Mouse (Mus musculus): ENCODE measurements around the gene Krtap10-10.
A peak's percentile ranks its signal among the peaks of the same experiment; 100 is the strongest.

Krtap10-10 gene

GRCm38 (mm10) chr10:77852559-77852958 is 16.8 kb downstream of the Krtap10-10 start, which contains the start of gene Gm10318:
Gene Gm10318 (plus strand): TSS chr10:77852859.
- Histone ChIP-seq H3K27me3 (ENCODE audit: insufficient read depth, low read length) (no peaks in the 10 kb centered on the region; the same call in none of the 2 replicates), H3K36me3 (ENCODE audit: insufficient read depth, low read length) (no peaks in the 10 kb centered on the region), H3K4me1 (replicated peaks; ENCODE audit: low read depth, low read length) (peaks cover 16% of the 10 kb centered on the region), H3K4me3 (replicated peaks; ENCODE audit: low read length) (peak within 1 kb of the TSS; percentile 20; the same call in 1 of the 2 replicates), H3K9me3 (ENCODE audit: low read length) (peaks cover 5% of the 10 kb centered on the region; the same call in 1 of the 2 replicates)
- TF ChIP-seq POU5F1 (IDR thresholded peaks at IDR 0.05; ENCODE audit: borderline replicate concordance, low read length), result no peak
- TF ChIP-seq CTCF (conservative IDR thresholded peaks at IDR 0.05; ENCODE audit: low read length), result no peak

DNA sequence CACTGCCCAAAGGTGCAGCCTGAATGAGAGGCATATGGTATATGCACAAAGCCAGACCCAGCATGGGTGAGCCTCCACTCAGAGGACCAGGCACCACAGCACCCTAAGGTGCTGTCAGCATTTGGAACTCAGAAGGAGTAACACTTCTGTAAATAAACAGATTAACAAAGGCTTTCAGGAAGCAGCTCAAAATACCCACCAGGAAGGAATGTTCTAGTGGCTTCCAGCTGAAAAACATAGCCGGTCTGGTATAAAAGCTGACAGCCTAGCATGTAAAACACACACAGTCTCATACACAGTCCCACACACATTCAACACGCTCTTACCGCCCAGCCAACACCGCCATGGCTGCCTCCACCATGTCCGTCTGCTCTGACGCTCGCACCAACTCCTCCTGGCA is 25.9 kb downstream of the Krtap10-10 start, which contains the start of gene Gm3285:
TSS of gene Gm3285 (plus strand) at position 301 of the 400 bp plus-strand sequence.
- no peak for TF ChIP-seq CTCF (conservative IDR thresholded peaks at IDR 0.05; ENCODE audit: low read length)
- TF ChIP-seq POU5F1 (IDR thresholded peaks at IDR 0.05; ENCODE audit: borderline replicate concordance, low read length), result no peak
- no peak for TF ChIP-seq NANOG (IDR thresholded peaks at IDR 0.05; ENCODE audit: borderline replicate concordance, low read length)
- H3K4me1 ChIP-seq (replicated peaks; ENCODE audit: low read depth, low read length), result peaks cover 6% of the 10 kb centered on the region; the same call in 1 of the 2 replicates
- no peaks in the 10 kb centered on the region; the same call in 1 of the 2 replicates for H3K9me3 ChIP-seq (ENCODE audit: low read length)
- H3K27me3 ChIP-seq (ENCODE audit: insufficient read depth, low read length), result no peaks in the 10 kb centered on the region
- no peak within 1 kb of the TSS for H3K4me3 ChIP-seq (replicated peaks; ENCODE audit: low read length)
- no peaks in the 10 kb centered on the region for H3K36me3 ChIP-seq (ENCODE audit: insufficient read depth, low read length)

DNA sequence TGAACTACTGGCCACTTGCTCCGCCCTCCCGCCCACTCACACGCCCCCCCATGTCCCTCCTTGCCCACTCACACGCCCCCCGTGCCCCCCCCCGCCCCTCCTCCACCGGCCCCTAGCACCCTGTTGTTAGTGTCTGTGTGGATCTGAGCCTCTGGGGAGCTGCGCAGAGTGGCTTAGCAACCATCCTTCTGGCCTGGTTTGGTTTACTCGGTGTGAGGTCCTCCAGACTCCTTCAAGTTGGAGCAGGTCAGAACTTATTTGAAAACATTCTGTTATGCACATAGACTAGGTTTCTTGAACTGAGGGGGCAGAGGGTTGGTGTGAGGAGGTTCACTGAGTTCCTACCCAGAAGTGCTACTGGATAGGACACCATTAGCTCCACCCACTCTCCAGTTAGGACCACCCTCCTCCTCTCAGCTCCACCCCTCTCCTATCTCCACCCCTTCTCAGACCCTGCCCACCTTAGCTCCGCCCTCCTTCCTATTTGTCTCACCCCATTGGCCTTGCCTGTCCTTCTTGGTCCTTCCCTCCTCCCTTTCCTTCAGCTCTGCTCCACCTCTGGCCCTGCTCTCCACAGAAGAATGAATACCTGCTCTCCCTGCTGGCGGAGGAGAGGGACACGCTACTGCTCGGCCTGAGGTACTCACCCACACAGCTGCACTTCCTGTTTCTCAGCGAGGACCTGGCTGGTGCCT is 28.5 kb downstream of the Krtap10-10 start:
- Histone ChIP-seq H3K27me3 (ENCODE audit: insufficient read depth, low read length) (no peaks in the 10 kb centered on the region), H3K4me1 (replicated peaks; ENCODE audit: low read depth, low read length) (peaks cover 14% of the 10 kb centered on the region), H3K4me3 (replicated peaks; ENCODE audit: low read length) (peak overlapping the region; percentile 41; the same call in 1 of the 2 replicates), H3K36me3 (ENCODE audit: insufficient read depth, low read length) (no peaks in the 10 kb centered on the region), H3K9me3 (ENCODE audit: low read length) (no peaks in the 10 kb centered on the region; the same call in 1 of the 2 replicates)
- TF ChIP-seq CTCF (conservative IDR thresholded peaks at IDR 0.05; ENCODE audit: low read length), result no peak
- no peak for TF ChIP-seq NANOG (IDR thresholded peaks at IDR 0.05; ENCODE audit: borderline replicate concordance, low read length)
- TF ChIP-seq POU5F1 (IDR thresholded peaks at IDR 0.05; ENCODE audit: borderline replicate concordance, low read length), result no peak

DNA sequence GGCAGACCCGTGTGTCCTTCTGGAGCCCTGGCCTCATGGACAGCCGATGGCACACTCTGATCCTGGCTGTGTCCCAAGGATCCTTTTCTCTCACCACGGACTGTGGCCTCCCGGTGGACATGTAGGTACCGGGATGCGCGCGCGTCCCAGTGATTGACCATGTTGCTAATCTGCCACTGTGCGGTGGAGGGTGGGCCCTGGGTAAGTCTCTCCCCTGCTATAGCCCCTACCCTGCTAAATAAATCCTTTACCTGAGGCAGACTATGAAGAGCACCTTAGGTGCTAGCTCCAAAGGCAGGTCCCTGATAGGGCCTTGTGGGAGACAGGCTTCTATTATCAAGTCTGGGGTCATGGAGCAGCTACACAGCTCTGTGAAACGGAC is 29.0 kb downstream of the Krtap10-10 start:
- peaks cover 14% of the 10 kb centered on the region for H3K4me1 ChIP-seq (replicated peaks; ENCODE audit: low read depth, low read length)
- peak overlapping the region; percentile 41; the same call in 1 of the 2 replicates for H3K4me3 ChIP-seq (replicated peaks; ENCODE audit: low read length)
- H3K36me3 ChIP-seq (ENCODE audit: insufficient read depth, low read length), result no peaks in the 10 kb centered on the region
- H3K27me3 ChIP-seq (ENCODE audit: insufficient read depth, low read length), result no peaks in the 10 kb centered on the region
- H3K9me3 ChIP-seq (ENCODE audit: low read length), result no peaks in the 10 kb centered on the region; the same call in 1 of the 2 replicates
- no peak for TF ChIP-seq POU5F1 (IDR thresholded peaks at IDR 0.05; ENCODE audit: borderline replicate concordance, low read length)
- no peak for TF ChIP-seq NANOG (IDR thresholded peaks at IDR 0.05; ENCODE audit: borderline replicate concordance, low read length)
- TF ChIP-seq CTCF (conservative IDR thresholded peaks at IDR 0.05; ENCODE audit: low read length), result no peak

DNA sequence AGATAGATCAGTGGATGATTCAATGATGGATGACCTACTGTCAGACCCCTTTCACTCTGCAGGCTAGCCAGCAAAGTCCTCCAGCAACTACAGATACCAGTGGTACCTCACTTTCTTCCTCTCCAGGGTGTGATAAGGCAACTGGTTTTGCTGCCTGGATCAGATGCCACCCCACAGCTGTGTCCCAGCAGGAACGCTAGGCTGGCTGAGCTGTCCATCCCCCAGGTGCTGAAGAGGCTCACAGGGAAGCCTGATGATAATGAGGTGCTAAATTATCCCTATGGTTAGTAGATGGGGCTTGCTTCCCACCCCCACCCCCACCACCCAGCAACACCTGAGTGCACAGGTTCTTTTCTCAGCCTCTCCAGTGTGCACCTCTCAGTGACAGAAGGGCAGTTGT is 31.8 kb downstream of the Krtap10-10 start:
- Histone ChIP-seq H3K4me3 (replicated peaks; ENCODE audit: low read length) (no peak overlapping the region), H3K9me3 (ENCODE audit: low read length) (peaks cover 5% of the 10 kb centered on the region), H3K36me3 (ENCODE audit: insufficient read depth, low read length) (no peaks in the 10 kb centered on the region), H3K27me3 (ENCODE audit: insufficient read depth, low read length) (no peaks in the 10 kb centered on the region), H3K4me1 (replicated peaks; ENCODE audit: low read depth, low read length) (peaks cover 14% of the 10 kb centered on the region)
- TF ChIP-seq POU5F1 (IDR thresholded peaks at IDR 0.05; ENCODE audit: borderline replicate concordance, low read length) (no peak), NANOG (IDR thresholded peaks at IDR 0.05; ENCODE audit: borderline replicate concordance, low read length) (no peak), CTCF (conservative IDR thresholded peaks at IDR 0.05; ENCODE audit: low read length) (no peak)

- peaks cover 5% of the 10 kb centered on the region for H3K9me3 ChIP-seq (ENCODE audit: low read length)
- no peaks in the 10 kb centered on the region for H3K27me3 ChIP-seq (ENCODE audit: insufficient read depth, low read length)
- H3K4me3 ChIP-seq (replicated peaks; ENCODE audit: low read length), result no peak overlapping the region
- H3K36me3 ChIP-seq (ENCODE audit: insufficient read depth, low read length), result no peaks in the 10 kb centered on the region
- TF ChIP-seq CTCF (conservative IDR thresholded peaks at IDR 0.05; ENCODE audit: low read length) (no peak), NANOG (IDR thresholded peaks at IDR 0.05; ENCODE audit: borderline replicate concordance, low read length) (no peak), POU5F1 (IDR thresholded peaks at IDR 0.05; ENCODE audit: borderline replicate concordance, low read length) (no peak)
- peaks cover 12% of the 10 kb centered on the region for H3K4me1 ChIP-seq (replicated peaks; ENCODE audit: low read depth, low read length)
These were observed 33.9 kb downstream of the Krtap10-10 start for GRCm38 (mm10) chr10:77869651-77870050.

- H3K9me3 ChIP-seq (ENCODE audit: low read length), result no peaks in the 10 kb centered on the region
- no peak overlapping the region for H3K4me3 ChIP-seq (replicated peaks; ENCODE audit: low read length)
- 0 out of 2 replicates have a peak, but pooled peaks cover 6% of the 10 kb centered on the region for H3K4me1 ChIP-seq (replicated peaks; ENCODE audit: low read depth, low read length)
- TF ChIP-seq POU5F1 (IDR thresholded peaks at IDR 0.05; ENCODE audit: borderline replicate concordance, low read length), result no peak
- TF ChIP-seq CTCF (conservative IDR thresholded peaks at IDR 0.05; ENCODE audit: low read length), result peak; percentile 44
- H3K27me3 ChIP-seq (ENCODE audit: insufficient read depth, low read length), result no peaks in the 10 kb centered on the region
- no peaks in the 10 kb centered on the region for H3K36me3 ChIP-seq (ENCODE audit: insufficient read depth, low read length)
These were observed 43.2 kb downstream of the Krtap10-10 start for GRCm38 (mm10) chr10:77878985-77879384.

DNA sequence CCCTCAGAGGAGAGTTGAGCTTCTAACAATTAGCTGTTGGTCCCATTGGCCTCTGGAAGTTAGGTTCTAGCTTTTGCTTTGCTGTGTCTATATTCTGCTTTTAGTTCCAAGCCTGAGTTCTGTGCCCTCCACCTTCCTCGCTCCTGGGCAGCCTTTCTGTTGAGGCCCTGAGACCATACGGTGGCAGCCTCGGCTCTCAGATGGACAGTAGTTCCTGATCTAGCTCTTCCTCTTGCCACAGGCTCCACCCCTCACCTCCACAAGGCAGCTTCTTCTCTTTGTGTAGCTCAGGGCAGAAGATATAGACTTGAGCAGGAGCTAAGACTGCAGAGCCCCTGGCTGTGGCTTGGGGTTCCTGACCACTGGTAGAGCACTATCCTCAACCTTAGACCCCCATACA is 44.6 kb downstream of the Krtap10-10 start:
- H3K9me3 ChIP-seq (ENCODE audit: low read length), result no peaks in the 10 kb centered on the region
- 0 out of 2 replicates have a peak, but pooled peaks cover 6% of the 10 kb centered on the region for H3K4me1 ChIP-seq (replicated peaks; ENCODE audit: low read depth, low read length)
- no peak for TF ChIP-seq NANOG (IDR thresholded peaks at IDR 0.05; ENCODE audit: borderline replicate concordance, low read length)
- TF ChIP-seq CTCF (conservative IDR thresholded peaks at IDR 0.05; ENCODE audit: low read length), result no peak
- no peak for TF ChIP-seq POU5F1 (IDR thresholded peaks at IDR 0.05; ENCODE audit: borderline replicate concordance, low read length)
- H3K36me3 ChIP-seq (ENCODE audit: insufficient read depth, low read length), result no peaks in the 10 kb centered on the region
- no peaks in the 10 kb centered on the region for H3K27me3 ChIP-seq (ENCODE audit: insufficient read depth, low read length)
- no peak overlapping the region for H3K4me3 ChIP-seq (replicated peaks; ENCODE audit: low read length)
